Mouse (Mus musculus): ENCODE measurements around the gene Dip2b. TPM values are rescaled to one million over a fixed set of nuclear protein-coding genes. Genes with fewer than 3 reads are reported as not detected.

Dip2b gene
- polyA plus RNA-seq, 1 experiment = 2.6 TPM

GRCm38 (mm10) chr15:100163381-100164051 is 125.1 kb downstream of the Dip2b start:
- no peak for TF ChIP-seq GATA1 (IDR thresholded peaks at IDR 0.05; ENCODE audit: low read length)

GRCm38 (mm10) chr15:100166464-100166863 is 128.0 kb downstream of the Dip2b start:
- TF ChIP-seq GATA1 (IDR thresholded peaks at IDR 0.05; ENCODE audit: low read length) = no peak

GRCm38 (mm10) chr15:100167791-100168190 is 129.3 kb downstream of the Dip2b start:
- no peak for TF ChIP-seq GATA1 (IDR thresholded peaks at IDR 0.05; ENCODE audit: low read length)

GRCm38 (mm10) chr15:100168191-100168606 is 129.7 kb downstream of the Dip2b start:
- TF ChIP-seq GATA1 (IDR thresholded peaks at IDR 0.05; ENCODE audit: low read length) = no peak

GRCm38 (mm10) chr15:100175176-100175575 is 136.7 kb downstream of the Dip2b start:
- TF ChIP-seq GATA1 (IDR thresholded peaks at IDR 0.05; ENCODE audit: low read length) = no peak

GRCm38 (mm10) chr15:100177167-100177566 is 138.7 kb downstream of the Dip2b start:
- no peak for TF ChIP-seq GATA1 (IDR thresholded peaks at IDR 0.05; ENCODE audit: low read length)

- no peak for TF ChIP-seq GATA1 (IDR thresholded peaks at IDR 0.05; ENCODE audit: low read length)
These were observed 139.1 kb downstream of the Dip2b start for GRCm38 (mm10) chr15:100177575-100177974.

- no peak for TF ChIP-seq GATA1 (IDR thresholded peaks at IDR 0.05; ENCODE audit: low read length)
These were observed 140.0 kb downstream of the Dip2b start for GRCm38 (mm10) chr15:100178487-100178886.

- TF ChIP-seq GATA1 (IDR thresholded peaks at IDR 0.05; ENCODE audit: low read length) = no peak
These were observed 141.2 kb downstream of the Dip2b start for GRCm38 (mm10) chr15:100179685-100180084.

GRCm38 (mm10) chr15:100180221-100180620 is 141.8 kb downstream of the Dip2b start:
- TF ChIP-seq GATA1 (IDR thresholded peaks at IDR 0.05; ENCODE audit: low read length) = no peak

GRCm38 (mm10) chr15:100181841-100182240 is 143.4 kb downstream of the Dip2b start:
- TF ChIP-seq GATA1 (IDR thresholded peaks at IDR 0.05; ENCODE audit: low read length) = no peak

- no peak for TF ChIP-seq GATA1 (IDR thresholded peaks at IDR 0.05; ENCODE audit: low read length)
These were observed 144.2 kb downstream of the Dip2b start for GRCm38 (mm10) chr15:100182526-100183280.

- TF ChIP-seq GATA1 (IDR thresholded peaks at IDR 0.05; ENCODE audit: low read length) = no peak
These were observed 145.0 kb downstream of the Dip2b start for GRCm38 (mm10) chr15:100183510-100183909.

- TF ChIP-seq GATA1 (IDR thresholded peaks at IDR 0.05; ENCODE audit: low read length) = no peak
These were observed 146.5 kb downstream of the Dip2b start for GRCm38 (mm10) chr15:100184821-100185496.

- no peak for TF ChIP-seq GATA1 (IDR thresholded peaks at IDR 0.05; ENCODE audit: low read length)
These were observed 147.8 kb downstream of the Dip2b start for GRCm38 (mm10) chr15:100186234-100186633.

Data from G1E-ER4 (cell line).